17 mouse cellular contexts compared by ENCODE assay signal in genomic region chr6:84798736-84799135, GRCm38 (mm10).
DNase-seq lines count a peak whose midpoint lies in the region; ATAC-seq lines count a peak whose summit lies in the region.
"Had no signal": no experiment of that assay in that cellular context is flagged by ENCODE, and none has a peak within 500 bp of the region (broad histone marks: within the 10 kb centered on the region; RNA-seq: fewer than 3 reads in every experiment).

No protein-coding gene starts in this region.

- intact Hi-C loops in heart, postnatal 36 days (cut with DNase I), result no loop called here

- DNase-seq in CD4-positive helper T cell, adult 2 months (ENCODE audit: low read depth, low spot score), result peak; percentile 7
- DNase-seq in CD4-positive, CD25-positive, alpha-beta regulatory T cell, adult 2 months (ENCODE audit: low read depth, low spot score), result peak; percentile 35
- no peak for DNase-seq in testis, postnatal 14 days (ENCODE audit: low spot score)
- DNase-seq in thymus, adult 18-20 months, result no peak
- DNase-seq in heart, postnatal 36 days, result no peak
- DNase-seq: adrenal gland, postnatal 10 days; adrenal gland, postnatal 36 days; cerebellum, adult 18-20 months; cerebellum, adult 9-10 months; cerebellum, postnatal 14 days; gastrocnemius, postnatal 10 days; gastrocnemius, postnatal 36 days; heart, adult 2 months; heart, postnatal 14 days had no signal

- ATAC-seq in activated CD4-positive, CD25-positive, alpha-beta regulatory T cell, adult 4 months, result peak; percentile 66
- ATAC-seq: forebrain, embryonic 13.5 days; forebrain, embryonic 16.5 days had no signal

Comparison
In these comparisons a context has a peak if more than half of its experiments do, and no peak if none do; other contexts are left out.
1. DNase-seq: peak in CD4-positive helper T cell, adult 2 months (single experiment) and CD4-positive, CD25-positive, alpha-beta regulatory T cell, adult 2 months (single experiment); none in testis, postnatal 14 days (single experiment), thymus, adult 18-20 months (0 of 2) and heart, postnatal 36 days (0 of 2).